ENCODE assay signal across 8 mouse cellular contexts in genomic region chr2:91729971-91730821, GRCm38 (mm10). TPM values are rescaled to one million over a fixed set of nuclear protein-coding genes. Genes with fewer than 3 reads are reported as not detected.
DNase-seq lines count a peak whose midpoint lies in the region; ATAC-seq lines count a peak whose summit lies in the region.

Ambra1 (plus strand) TSS chr2:91730134.

- H3K27ac ChIP-seq in hindbrain, embryonic 12.5 days: peak within 1 kb of the TSS; percentile 92

- peak within 1 kb of the TSS; percentile 64 for H3K4me2 ChIP-seq in hindbrain, embryonic 12.5 days (replicated peaks)

- WGBS in hindbrain, embryonic 12.5 days: under 1% methylated on average over 68 of the region's 68 CpGs

- peak; percentile 90 for ATAC-seq in hindbrain, embryonic 12.5 days (ENCODE audit: low FRiP score)

- no peaks in the 10 kb centered on the region; the same call in 1 of the 2 replicates for H3K36me3 ChIP-seq in hindbrain, embryonic 12.5 days

- no peaks in the 10 kb centered on the region for H3K27me3 ChIP-seq in hindbrain, embryonic 12.5 days

- H3K9me3 ChIP-seq in hindbrain, embryonic 12.5 days (replicated peaks): no peaks in the 10 kb centered on the region

- peak; percentile 85 for DNase-seq in Muller cell, postnatal 12 days (ENCODE audit: inconsistent ontology term)
- DNase-seq in cerebellum, adult 9-11 months: peak; percentile 90
- DNase-seq in frontal cortex, postnatal 10 days (ENCODE audit: low spot score in 2 of 2): peak; percentile 74 to 80
- DNase-seq in layer of hippocampus, postnatal 14 days (ENCODE audit: low spot score in 2 of 2): peak; percentile 83 to 94
- DNase-seq in lung, postnatal 14 days: peak; percentile 78
- DNase-seq in retina, adult 2 months (ENCODE audit: low read depth, low spot score): peak; percentile 76
- peak; percentile 82 to 84 for DNase-seq in thymus, postnatal 36 days

- peak within 1 kb of the TSS; percentile 93 for H3K9ac ChIP-seq in hindbrain, embryonic 12.5 days

- H3K4me1 ChIP-seq in hindbrain, embryonic 12.5 days: peaks cover 2% of the 10 kb centered on the region; the same call in 1 of the 2 replicates

- peak within 1 kb of the TSS; percentile 89 for H3K4me3 ChIP-seq in hindbrain, embryonic 12.5 days

RNA-seq across cellular contexts. Expression of gene Ambra1, which starts in this region (rescaled TPM):
- 24.8 and 25.0 TPM in 2 replicates for polyA plus RNA-seq in hindbrain, embryonic 12.5 days (2016; fragmentation: Nextera tagmentation; extraction: Ambion mirVana)
- total RNA-seq in layer of hippocampus, postnatal 14 days (2021): 10 to 100 TPM; 45.5 to 49.1 TPM

Comparison
In these comparisons a context has a peak if more than half of its experiments do, and no peak if none do; other contexts are left out.
1. Peak in every context shown above with its lines: DNase-seq, ATAC-seq, H3K4me3 ChIP-seq and H3K27ac ChIP-seq.